In genomic region chr2:60756218-60756617, GRCm38 (mm10) we compare ENCODE assay signal across 21 mouse cellular contexts. TPM values are rescaled to one million over a fixed set of nuclear protein-coding genes. Genes with fewer than 3 reads are reported as not detected.
A peak's percentile ranks its signal among the peaks of the same experiment; 100 is the strongest.
DNase-seq lines count a peak whose midpoint lies in the region; ATAC-seq and TF ChIP-seq lines count a peak whose summit lies in the region.
"Had no signal": no experiment of that assay in that cellular context is flagged by ENCODE, and none has a peak within 500 bp of the region (broad histone marks: within the 10 kb centered on the region; RNA-seq: fewer than 3 reads in every experiment).

No protein-coding gene starts in this region.

- H3K4me2 ChIP-seq in hindbrain, embryonic 16.5 days (ENCODE audit: low read length): no peak overlapping the region
- no peak overlapping the region for H3K4me2 ChIP-seq in midbrain, postnatal 0 days (ENCODE audit: low read depth, low read length, poor library complexity, severe bottlenecking)
- no peak overlapping the region for H3K4me2 ChIP-seq in midbrain, embryonic 16.5 days (ENCODE audit: low read length)
- H3K4me2 ChIP-seq: forebrain, embryonic 13.5 days had no signal

- TF ChIP-seq CTCF in midbrain, postnatal 0 days (IDR thresholded peaks at IDR 0.05): no peak

- no peaks in the 10 kb centered on the region for H3K4me1 ChIP-seq in hindbrain, embryonic 16.5 days (ENCODE audit: control insufficient read depth, insufficient read depth, low read depth, low read length)
- H3K4me1 ChIP-seq in hindbrain, embryonic 10.5 days (replicated peaks): no peaks in the 10 kb centered on the region
- no peaks in the 10 kb centered on the region for H3K4me1 ChIP-seq in midbrain, postnatal 0 days (ENCODE audit: insufficient read depth, low read length)
- no peaks in the 10 kb centered on the region for H3K4me1 ChIP-seq in midbrain, embryonic 16.5 days (ENCODE audit: control insufficient read depth, insufficient read depth, low read length)
- H3K4me1 ChIP-seq in limb, embryonic 10.5 days: no peaks in the 10 kb centered on the region
- H3K4me1 ChIP-seq: embryonic facial prominence, embryonic 10.5 days; forebrain, embryonic 13.5 days; heart, embryonic 10.5 days had no signal

- ATAC-seq in hindbrain, embryonic 16.5 days: peak; percentile 45; the same call in 1 of the 2 replicates
- no peak for ATAC-seq in midbrain, postnatal 0 days (ENCODE audit: low FRiP score)
- no peak for ATAC-seq in midbrain, embryonic 16.5 days
- ATAC-seq: activated CD4-positive, CD25-positive, alpha-beta regulatory T cell, adult 4 months; forebrain, embryonic 13.5 days; forebrain, postnatal 0 days had no signal

- no peaks in the 10 kb centered on the region for H3K9me3 ChIP-seq in hindbrain, embryonic 16.5 days (ENCODE audit: control insufficient read depth, low read length)
- no peaks in the 10 kb centered on the region for H3K9me3 ChIP-seq in hindbrain, embryonic 10.5 days
- no peaks in the 10 kb centered on the region for H3K9me3 ChIP-seq in midbrain, postnatal 0 days (ENCODE audit: low read length)
- no peaks in the 10 kb centered on the region for H3K9me3 ChIP-seq in midbrain, embryonic 16.5 days (replicated peaks; ENCODE audit: control insufficient read depth, low read length, poor library complexity, severe bottlenecking)
- H3K9me3 ChIP-seq in limb, embryonic 10.5 days (replicated peaks): no peaks in the 10 kb centered on the region
- H3K9me3 ChIP-seq: embryonic facial prominence, embryonic 10.5 days; forebrain, embryonic 13.5 days; heart, embryonic 10.5 days had no signal

- H3K4me3 ChIP-seq in hindbrain, embryonic 16.5 days (ENCODE audit: low read length): no peak overlapping the region
- no peak overlapping the region for H3K4me3 ChIP-seq in hindbrain, embryonic 10.5 days
- no peak overlapping the region for H3K4me3 ChIP-seq in midbrain, postnatal 0 days (ENCODE audit: low read depth, low read length)
- H3K4me3 ChIP-seq in midbrain, embryonic 16.5 days (ENCODE audit: low read depth, low read length): no peak overlapping the region
- no peak overlapping the region for H3K4me3 ChIP-seq in limb, embryonic 10.5 days
- H3K4me3 ChIP-seq: embryonic facial prominence, embryonic 10.5 days; forebrain, embryonic 13.5 days; heart, embryonic 10.5 days had no signal

- peak; percentile 47 to 59 for DNase-seq in cerebellum, postnatal 14 days
- no peak for DNase-seq in cerebellum, adult 11-12 months
- DNase-seq in hindbrain, embryonic 10.5 days (ENCODE audit: low spot score): no peak
- DNase-seq in midbrain, postnatal 0 days (ENCODE audit: low spot score): peak; percentile 50
- DNase-seq in limb, embryonic 10.5 days (ENCODE audit: low spot score): peak; percentile 23
- DNase-seq: adrenal gland, postnatal 14 days; cerebellum, adult 18-20 months; forebrain, postnatal 0 days; gastrocnemius, postnatal 36 days; heart, adult 18-20 months; heart, postnatal 10 days; kidney, adult 11 months had no signal

- H3K36me3 ChIP-seq in hindbrain, embryonic 16.5 days (ENCODE audit: control insufficient read depth, insufficient read depth, low read length): peaks cover 11% of the 10 kb centered on the region
- H3K36me3 ChIP-seq in hindbrain, embryonic 10.5 days: peaks cover 39% of the 10 kb centered on the region
- peaks cover 8% of the 10 kb centered on the region; the same call in 1 of the 2 replicates for H3K36me3 ChIP-seq in midbrain, postnatal 0 days (ENCODE audit: insufficient read depth, low read length)
- H3K36me3 ChIP-seq in midbrain, embryonic 16.5 days (ENCODE audit: control insufficient read depth, insufficient read depth, low read length): no peaks in the 10 kb centered on the region
- peaks cover 76% of the 10 kb centered on the region for H3K36me3 ChIP-seq in limb, embryonic 10.5 days

- H3K9ac ChIP-seq in hindbrain, embryonic 16.5 days (ENCODE audit: low read depth, low read length): no peak overlapping the region
- no peak overlapping the region for H3K9ac ChIP-seq in midbrain, postnatal 0 days (replicated peaks; ENCODE audit: low read length, poor library complexity, severe bottlenecking)
- H3K9ac ChIP-seq in midbrain, embryonic 16.5 days (ENCODE audit: low read depth, low read length): no peak overlapping the region
- H3K9ac ChIP-seq: forebrain, embryonic 13.5 days; forebrain, postnatal 0 days had no signal

- no peak overlapping the region for H3K27ac ChIP-seq in hindbrain, embryonic 16.5 days (ENCODE audit: low read depth, low read length)
- no peak overlapping the region for H3K27ac ChIP-seq in hindbrain, embryonic 10.5 days
- no peak overlapping the region for H3K27ac ChIP-seq in midbrain, postnatal 0 days (ENCODE audit: low read depth, low read length)
- H3K27ac ChIP-seq in midbrain, embryonic 16.5 days (ENCODE audit: low read length): no peak overlapping the region
- no peak overlapping the region for H3K27ac ChIP-seq in limb, embryonic 10.5 days
- H3K27ac ChIP-seq: embryonic facial prominence, embryonic 10.5 days; forebrain, embryonic 13.5 days; heart, embryonic 10.5 days had no signal

- 69% methylated on average over 9 of the region's 9 CpGs for WGBS in hindbrain, embryonic 16.5 days
- WGBS in hindbrain, embryonic 10.5 days: 85% methylated on average over 9 of the region's 9 CpGs
- WGBS in midbrain, postnatal 0 days: 82% methylated on average over 9 of the region's 9 CpGs
- 80% methylated on average over 9 of the region's 9 CpGs for WGBS in midbrain, embryonic 16.5 days
- WGBS in limb, embryonic 10.5 days: 90% methylated on average over 9 of the region's 9 CpGs

- H3K27me3 ChIP-seq in hindbrain, embryonic 16.5 days (replicated peaks; ENCODE audit: control insufficient read depth, insufficient read depth, low read length): no peaks in the 10 kb centered on the region
- no peaks in the 10 kb centered on the region for H3K27me3 ChIP-seq in hindbrain, embryonic 10.5 days (ENCODE audit: insufficient read depth, poor library complexity, severe bottlenecking)
- no peaks in the 10 kb centered on the region for H3K27me3 ChIP-seq in midbrain, postnatal 0 days (ENCODE audit: insufficient read depth, low read length)
- H3K27me3 ChIP-seq in midbrain, embryonic 16.5 days (ENCODE audit: control insufficient read depth, insufficient read depth, low read depth, low read length): no peaks in the 10 kb centered on the region
- H3K27me3 ChIP-seq in limb, embryonic 10.5 days (ENCODE audit: low read depth, poor library complexity, severe bottlenecking): no peaks in the 10 kb centered on the region
- H3K27me3 ChIP-seq: forebrain, embryonic 13.5 days; Patski had no signal

RNA-seq across cellular contexts. Expression of gene Itgb6, which starts 33.8 kb away (rescaled TPM):
- 0.14 and 0.19 TPM in 2 replicates for polyA plus RNA-seq in hindbrain, embryonic 16.5 days (2015; fragmentation: Nextera tagmentation; extraction: Ambion mirVana)
- 0.83 and 0.88 TPM in 2 replicates for polyA plus RNA-seq in hindbrain, embryonic 10.5 days (2016; fragmentation: Nextera tagmentation; extraction: Ambion mirVana)
- 0.14 and 0.22 TPM in 2 replicates for total RNA-seq in midbrain, postnatal 0 days (2014; rRNA removed)
- polyA plus RNA-seq in midbrain, postnatal 0 days (2015; fragmentation: Nextera tagmentation; extraction: Ambion mirVana): 0.04 and 0.33 TPM in 2 replicates
- 0.12 TPM in 1 of 2 replicates, not detected in the other for polyA plus RNA-seq in midbrain, embryonic 16.5 days (2015; fragmentation: Nextera tagmentation; extraction: Ambion mirVana)
- 0.05 and 0.20 TPM in 2 replicates for polyA plus RNA-seq in limb, embryonic 10.5 days (2016; fragmentation: Nextera tagmentation; extraction: Ambion mirVana)
- total RNA-seq: adrenal gland, postnatal 14 days; hematopoietic stem cell, adult 5-6 weeks; MEL had no signal
- polyA plus RNA-seq: forebrain, embryonic 13.5 days; forebrain, postnatal 0 days had no signal

Comparison
In these comparisons a context has a peak if more than half of its experiments do, and no peak if none do; other contexts are left out.
1. DNase-seq: peak in cerebellum, postnatal 14 days (2 of 2), midbrain, postnatal 0 days (single experiment) and limb, embryonic 10.5 days (single experiment); none in cerebellum, adult 11-12 months (single experiment) and hindbrain, embryonic 10.5 days (single experiment).